Mouse (Mus musculus) lung, postnatal 4 days (tissue): ENCODE measurements at regions not wholly inside any gene's neighbourhood (a gene's known extent, or its start where the extent isn't known, plus 50 kb on each side); places are given as distances from the start of the nearest gene placed in this dataset.

Experiments
- DNase-seq, 2 experiments: peaks; one replicate each; pipeline ENCODE4 v3.0.0; 2021

DNA sequence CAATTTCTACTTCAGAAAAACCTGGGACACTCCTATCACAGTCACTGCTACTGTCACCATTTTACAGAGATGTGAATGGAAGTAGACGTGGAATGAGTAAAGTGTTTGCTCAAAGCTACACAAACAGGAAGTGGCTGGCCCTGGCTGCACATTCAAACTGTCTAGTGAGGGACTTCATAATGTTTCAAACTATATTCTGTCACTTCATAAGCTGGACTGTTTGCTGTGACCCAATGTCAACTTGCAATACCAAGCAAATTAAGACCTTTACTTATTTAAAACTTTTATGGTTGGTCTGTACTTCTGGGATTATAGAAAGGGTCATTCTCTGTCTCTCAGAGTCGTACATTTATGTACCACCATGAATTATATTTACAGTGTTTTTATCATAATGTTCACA, 53.9 kb downstream of the Gm11361 start:
- peak; percentile 6 to 46 for DNase-seq

DNA sequence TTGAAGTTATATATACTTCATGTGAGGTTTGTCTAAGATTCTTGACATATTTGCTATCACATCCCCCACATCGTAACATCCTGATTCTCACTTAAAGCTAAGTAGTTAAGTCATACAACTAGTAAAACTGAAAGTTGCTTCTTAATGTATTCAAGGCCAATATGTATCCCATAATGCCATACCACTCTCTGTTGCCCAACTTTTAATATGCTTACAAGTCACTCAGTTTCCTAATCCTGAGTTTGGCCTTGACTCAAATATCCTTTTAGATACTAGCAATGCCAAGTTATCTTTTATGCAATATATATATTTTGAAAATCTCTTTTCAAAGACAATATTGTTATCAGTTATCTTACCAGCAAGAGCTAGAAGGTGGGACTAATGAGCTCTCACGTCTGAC, 54.3 kb downstream of the Gm11361 start:
- no peak for DNase-seq

DNA sequence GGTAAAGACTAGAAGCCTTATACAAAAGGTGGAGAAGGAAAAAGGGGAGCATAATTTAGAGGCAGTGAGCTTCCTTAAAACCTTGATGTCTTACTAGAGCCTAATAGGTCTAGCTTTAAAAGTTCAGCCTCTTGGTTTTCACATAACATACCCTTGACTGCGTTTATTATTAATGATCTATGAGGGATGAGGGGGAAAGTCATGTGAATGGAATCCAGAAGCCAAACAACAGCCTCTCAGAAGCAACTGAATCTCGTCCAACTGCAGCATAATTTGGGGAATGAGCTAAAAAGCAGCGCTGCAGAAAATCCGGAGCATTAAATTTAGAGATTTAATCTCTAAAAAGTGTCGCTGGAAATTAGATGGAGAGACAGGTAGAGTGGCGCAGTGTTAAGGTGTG, 54.8 kb downstream of the Gm11361 start:
- DNase-seq, result peak in 1 of 2 experiments; percentile 7

DNA sequence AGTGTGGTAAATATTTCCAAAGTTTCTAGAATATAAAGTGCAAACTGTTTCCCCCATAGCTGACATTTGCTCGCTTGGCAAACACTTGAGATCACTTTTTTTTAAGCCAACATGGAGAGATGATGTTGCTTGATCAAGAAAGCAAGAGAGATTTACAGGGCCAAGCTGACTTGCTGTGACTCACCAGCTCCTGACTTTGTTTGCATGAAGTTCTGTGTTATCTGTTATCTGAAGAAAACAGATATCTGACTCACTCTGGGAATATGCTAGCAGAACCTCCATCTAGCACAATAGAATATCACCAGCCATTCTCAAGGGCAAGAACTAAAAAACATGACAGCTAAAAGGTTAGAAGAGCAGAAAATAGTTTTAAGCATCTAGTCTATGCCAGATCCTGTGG, 56.1 kb downstream of the Gm11361 start:
- DNase-seq, result no peak

DNA sequence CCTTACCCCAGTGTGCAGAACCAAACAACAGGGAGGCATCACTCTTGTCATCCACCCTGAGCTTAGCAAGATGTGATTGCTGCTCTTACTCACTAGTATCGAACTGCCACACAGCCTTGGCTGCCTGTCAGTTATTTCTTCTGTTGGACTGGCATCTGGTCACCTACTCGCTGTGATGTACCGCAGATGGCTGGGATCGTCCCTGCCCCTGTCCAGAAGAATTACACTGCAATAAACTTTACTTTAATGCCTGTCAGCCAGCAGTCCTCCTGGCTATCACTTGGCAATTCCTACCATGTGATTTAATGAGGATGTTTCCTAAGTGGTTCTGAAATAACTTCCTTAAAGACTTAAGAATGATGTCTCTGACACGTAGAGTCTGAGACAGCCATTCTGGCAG, 57.7 kb downstream of the Gm11361 start:
- no peak for DNase-seq
